Mouse (Mus musculus) CH12.LX (cell line): ENCODE measurements around the gene Macrod2. TPM values are rescaled to one million over a fixed set of nuclear protein-coding genes. Genes with fewer than 3 reads are reported as not detected.

Source experiments
- DNase-seq: peaks from one replicate; pipeline ENCODE4 v3.0.0-alpha.2; 2013; ENCODE audit errors: extremely low read depth
- H3K27ac ChIP-seq: 2 replicates; pipeline ENCODE4 v1.5.1; 2012; ENCODE audit warnings: low read depth, mild to moderate bottlenecking, control low read depth, moderate library complexity; ENCODE audit not compliant: insufficient read depth
- H3K27me3 ChIP-seq: replicated peaks from 2 replicates; pipeline ENCODE3; 2012; ENCODE audit warnings: inconsistent platforms
- H3K36me3 ChIP-seq, 2 experiments: replicated peaks in 1 of 2; 2 replicates each; pipeline versions ENCODE3 to v1.6.1; 2012; ENCODE audit warnings: inconsistent platforms in 1 of 2, low read length in 1 of 2, mild to moderate bottlenecking in 1 of 2, mixed read lengths in 1 of 2, moderate library complexity in 1 of 2; ENCODE audit not compliant: control insufficient read depth in 1 of 2, insufficient read depth in 1 of 2
- H3K4me1 ChIP-seq, 2 experiments: 2 replicates each; pipeline ENCODE4 v1.6.1; 2012; ENCODE audit warnings: inconsistent platforms in 1 of 2, moderate library complexity in 1 of 2; ENCODE audit not compliant: insufficient read depth in 2 of 2, control insufficient read depth in 1 of 2
- H3K4me2 ChIP-seq: 2 replicates; pipeline ENCODE4 v1.6.1; 2012; ENCODE audit warnings: low read depth, mild to moderate bottlenecking, control low read depth; ENCODE audit not compliant: poor library complexity, insufficient read depth, severe bottlenecking
- H3K4me3 ChIP-seq, 3 experiments: fragments of 150-350 bp in 1 of 3; sonication (generic) in 1 of 3; replicated peaks in 1 of 3; 2 replicates each; pipeline versions ENCODE3 to v1.5.1; 2011 to 2012; ENCODE audit warnings: low read depth in 2 of 3, low read length in 2 of 3, mild to moderate bottlenecking in 2 of 3, moderate library complexity in 2 of 3, control low read depth in 1 of 3, improper control_type of control experiment in 1 of 3, inconsistent platforms in 1 of 3, mixed read lengths in 1 of 3; ENCODE audit not compliant: poor library complexity in 1 of 3
- H3K79me2 ChIP-seq: replicated peaks from 2 replicates; pipeline ENCODE4 v1.6.1; 2012; ENCODE audit warnings: mild to moderate bottlenecking, moderate library complexity; ENCODE audit not compliant: control insufficient read depth, poor library complexity, insufficient read depth, severe bottlenecking; ENCODE audit errors: extremely low read depth
- H3K9ac ChIP-seq: 2 replicates; pipeline ENCODE4 v1.6.1; 2012; ENCODE audit warnings: low read depth, mild to moderate bottlenecking, control low read depth, moderate library complexity; ENCODE audit not compliant: insufficient read depth
- H3K9me3 ChIP-seq: replicated peaks from 2 replicates; pipeline ENCODE3; 2012; ENCODE audit warnings: low read length, inconsistent platforms, mixed read lengths
- CHD2 ChIP-seq: IDR thresholded peaks from 2 replicates; pipeline ENCODE4 v1.6.1; 2011; ENCODE audit warnings: low read length, improper control_type of control experiment
- ELF1 ChIP-seq: IDR thresholded peaks from 2 replicates; pipeline ENCODE4 v1.6.1; 2014; ENCODE audit warnings: low read depth, mild to moderate bottlenecking, inconsistent platforms, low read length, improper control_type of control experiment
- EP300 ChIP-seq: IDR thresholded peaks from 2 replicates; pipeline ENCODE4 v1.6.1; 2011; ENCODE audit warnings: low read length, improper control_type of control experiment
- ETS1 ChIP-seq: conservative IDR thresholded peaks from 2 replicates; pipeline ENCODE4 v1.6.1; 2012; ENCODE audit warnings: low read depth, mild to moderate bottlenecking, inconsistent platforms, low read length, improper control_type of control experiment, moderate library complexity
- GABPA ChIP-seq: IDR thresholded peaks from 2 replicates; pipeline ENCODE4 v1.6.1; 2012; ENCODE audit warnings: low read depth, low read length, improper control_type of control experiment, inconsistent platforms; ENCODE audit not compliant: insufficient replicate concordance
- HCFC1 ChIP-seq: IDR thresholded peaks from 2 replicates; pipeline ENCODE4 v1.6.1; 2012; ENCODE audit warnings: low read depth, mild to moderate bottlenecking, inconsistent platforms, low read length, improper control_type of control experiment
- IRF4 ChIP-seq: IDR thresholded peaks from 2 replicates; pipeline ENCODE4 v1.6.1; 2014; ENCODE audit warnings: low read depth, mild to moderate bottlenecking, inconsistent platforms, low read length, improper control_type of control experiment
- MAZ ChIP-seq: IDR thresholded peaks from 2 replicates; pipeline ENCODE4 v1.6.1; 2012; ENCODE audit warnings: low read depth, mild to moderate bottlenecking, inconsistent platforms, low read length, improper control_type of control experiment, moderate library complexity
- MYC ChIP-seq: IDR thresholded peaks from 2 replicates; pipeline ENCODE4 v1.6.1; 2011; ENCODE audit warnings: low read depth, mild to moderate bottlenecking, improper control_type of control experiment, low read length
- PAX5 ChIP-seq: IDR thresholded peaks from 2 replicates; pipeline ENCODE4 v1.6.1; 2012; ENCODE audit warnings: low read length, inconsistent platforms, mixed read lengths
- POLR2AphosphoS2 ChIP-seq: IDR thresholded peaks from 2 replicates; pipeline ENCODE4 v1.6.1; 2011; ENCODE audit warnings: low read depth, low read length, improper control_type of control experiment
- RAD21 ChIP-seq: IDR thresholded peaks from 2 replicates; pipeline ENCODE4 v1.6.1; 2011; ENCODE audit warnings: low read depth, mild to moderate bottlenecking, low read length, improper control_type of control experiment, moderate library complexity
- TCF12 ChIP-seq: IDR thresholded peaks from 2 replicates; pipeline ENCODE4 v1.6.1; 2014; ENCODE audit warnings: low read depth, mild to moderate bottlenecking, inconsistent platforms, low read length, improper control_type of control experiment
- USF2 ChIP-seq: conservative IDR thresholded peaks from 2 replicates; pipeline ENCODE4 v1.6.1; 2011; ENCODE audit warnings: low read depth, low read length, improper control_type of control experiment
- ZMIZ1 ChIP-seq: IDR thresholded peaks from 2 replicates; pipeline ENCODE4 v1.6.1; 2012; ENCODE audit warnings: low read depth, mild to moderate bottlenecking, inconsistent platforms, low read length, improper control_type of control experiment
- dilution Hi-C: fragments of 300-500 bp; cut with MboI; formaldehyde crosslinking; loops from 2 replicates; pipeline ENCODE4 v1.14.3; 2020; ENCODE audit warnings: low sequenced_read_pairs; ENCODE audit not compliant: extremely low pct_unique_long_range_greater_than_20kb, extremely low pct_ligation_motif_present
- in situ Hi-C: fragments of 300-500 bp; cut with MboI; formaldehyde crosslinking; loops from 3 replicates; pipeline ENCODE4 v1.14.3; 2019; ENCODE audit warnings: low sequenced_read_pairs, low pct_ligation_motif_present, low pct_unique_long_range_greater_than_20kb, mixed read lengths
- polyA plus RNA-seq: library from polyadenylated mRNA; unstranded; fragments of >175 nt; gene quantifications from 2 replicates; pipeline ENCODE4 v1.2.1, GENCODE M21; 2012; ENCODE audit warnings: low read depth; ENCODE audit not compliant: insufficient read length
- total RNA-seq, 2 experiments: library from RNA; depleted of rRNA; stranded (reverse); fragments of 300-350 nt in 1 of 2; fragments of >200 nt in 1 of 2; gene quantifications; 2 replicates each; pipeline ENCODE4 v1.2.3; 2012 to 2014

Gene Macrod2
- total and polyA plus RNA-seq, 3 experiments = not detected

GRCm38 (mm10) chr2:140561426-140561825, 166.3 kb downstream of the Macrod2 start:
- Histone ChIP-seq H3K4me3 (no peak overlapping the region), H3K36me3 (no peaks in the 10 kb centered on the region), H3K4me2 (no peak overlapping the region), H3K4me1 (no peaks in the 10 kb centered on the region), H3K9me3 (no peaks in the 10 kb centered on the region), H3K79me2 (no peaks in the 10 kb centered on the region), H3K27ac (no peak overlapping the region), H3K9ac (no peak overlapping the region), H3K27me3 (no peaks in the 10 kb centered on the region)
- no peak for TF ChIP-seq USF2
- TF ChIP-seq TCF12 = no peak
- no peak for TF ChIP-seq MAZ
- no peak for TF ChIP-seq MYC
- TF ChIP-seq ZMIZ1 = no peak
- TF ChIP-seq ELF1 = no peak
- TF ChIP-seq EP300 = no peak
- no peak for TF ChIP-seq HCFC1
- no peak for TF ChIP-seq IRF4
- TF ChIP-seq CHD2 = no peak
- TF ChIP-seq POLR2AphosphoS2 = no peak
- TF ChIP-seq GABPA = no peak
- DNase-seq = no peak
- dilution Hi-C loops = no loop called here
- in situ Hi-C loops = no loop called here

- Histone ChIP-seq H3K4me1 (peaks cover 0 to 5% of the 10 kb centered on the region in 2 experiments; a peak in 2 of 4 replicates), H3K9ac (no peak overlapping the region), H3K9me3 (no peaks in the 10 kb centered on the region), H3K27me3 (no peaks in the 10 kb centered on the region), H3K36me3 (no peaks in the 10 kb centered on the region), H3K4me3 (no peak overlapping the region), H3K27ac (no peak overlapping the region), H3K4me2 (no peak overlapping the region), H3K79me2 (no peaks in the 10 kb centered on the region)
- DNase-seq = no peak
- in situ Hi-C loops (no loop called here), dilution Hi-C loops (no loop called here)
- TF ChIP-seq ETS1 (no peak), RAD21 (no peak), PAX5 (no peak)
Measured at GRCm38 (mm10) chr2:140570874-140571273, 175.8 kb downstream of the Macrod2 start.

GRCm38 (mm10) chr2:140592537-140593261, 197.6 kb downstream of the Macrod2 start:
- dilution Hi-C loops = no loop called here
- no peak overlapping the region for H3K9ac ChIP-seq
- H3K4me3 ChIP-seq = no peak overlapping the region
- H3K36me3 ChIP-seq = no peaks in the 10 kb centered on the region
- H3K79me2 ChIP-seq = no peaks in the 10 kb centered on the region
- H3K9me3 ChIP-seq = no peaks in the 10 kb centered on the region
- in situ Hi-C loops = no loop called here
- peaks cover 7% of the 10 kb centered on the region for H3K27me3 ChIP-seq
- no peaks in the 10 kb centered on the region for H3K4me1 ChIP-seq
- TF ChIP-seq USF2 = no peak
- H3K27ac ChIP-seq = no peak overlapping the region
- DNase-seq = no peak
- H3K4me2 ChIP-seq = no peak overlapping the region
